Mouse (Mus musculus): ENCODE data around the gene Stx18.

GRCm38 (mm10) chr5:38146524-38146923 is 108.0 kb downstream of the Stx18 start:
- TF ChIP-seq ZC3H11A (IDR thresholded peaks at IDR 0.05; ENCODE audit: borderline replicate concordance, low read depth, low read length) (no peak), HCFC1 (IDR thresholded peaks at IDR 0.05; ENCODE audit: borderline replicate concordance, insufficient read depth, low read length) (no peak), CHD2 (IDR thresholded peaks at IDR 0.05; ENCODE audit: low read depth, low read length) (no peak), MAFK (IDR thresholded peaks at IDR 0.05; ENCODE audit: insufficient read depth, low read depth, low read length) (no peak)

Measured in ES-E14 (cell line).